Mouse (Mus musculus) small intestine, adult 2 months (tissue): ENCODE data around the gene Zbtb3. TPM values are rescaled to one million over a fixed set of nuclear protein-coding genes. Genes with fewer than 3 reads are reported as not detected.
A peak's percentile ranks its signal among the peaks of the same experiment; 100 is the strongest.

Source experiments
- H3K27ac ChIP-seq: fragments of 200-500 bp; 2 replicates; pipeline ENCODE4 v1.5.1; 2012; ENCODE audit warnings: low read depth, low read length, control low read depth, inconsistent platforms; ENCODE audit not compliant: insufficient read depth
- H3K27me3 ChIP-seq: fragments of 200-500 bp; 2 replicates; pipeline ENCODE4 v1.6.1; 2012; ENCODE audit warnings: mild to moderate bottlenecking, moderate library complexity, low read length, inconsistent platforms; ENCODE audit not compliant: control insufficient read depth, insufficient read depth
- H3K36me3 ChIP-seq: fragments of 200-500 bp; 2 replicates; pipeline ENCODE4 v1.6.1; 2012; ENCODE audit warnings: mild to moderate bottlenecking, low read length, control low read depth, inconsistent platforms; ENCODE audit not compliant: control insufficient read depth, insufficient read depth
- H3K4me1 ChIP-seq: fragments of 200-500 bp; 2 replicates; pipeline ENCODE4 v1.6.1; 2012; ENCODE audit warnings: low read length, inconsistent platforms, mixed read lengths; ENCODE audit not compliant: control insufficient read depth, insufficient read depth, insufficient read length
- H3K4me3 ChIP-seq: fragments of 200-500 bp; 2 replicates; pipeline ENCODE4 v1.5.1; 2012; ENCODE audit warnings: low read depth, mild to moderate bottlenecking, control low read depth, inconsistent platforms, low read length, moderate library complexity
- CTCF ChIP-seq: fragments of 200-500 bp; IDR thresholded peaks from 2 replicates; pipeline ENCODE4 v1.5.1; 2012; ENCODE audit warnings: low read depth, mild to moderate bottlenecking, control low read depth, inconsistent platforms, low read length, moderate library complexity, mixed read lengths; ENCODE audit not compliant: insufficient replicate concordance, insufficient read length; ENCODE audit errors: extremely low read depth
- POLR2A ChIP-seq: fragments of 200-500 bp; IDR thresholded peaks from 2 replicates; pipeline ENCODE4 v1.6.1; 2012; ENCODE audit warnings: low read depth, mild to moderate bottlenecking, control low read depth, inconsistent platforms, low read length, moderate library complexity
- WGBS: fragments of 180-500 bp; shearing (Covaris S2); methylation state at CpG from one replicate; pipeline ENCODE4 v1.1.7; 2018; 5-methylcytosine and 5-hydroxymethylcytosine counted together
- polyA plus RNA-seq: library from polyadenylated mRNA; depleted of rRNA; stranded (reverse); fragments of >200 nt; gene quantifications from 2 replicates; pipeline ENCODE4 v1.2.3, GENCODE M21; 2012

Gene Zbtb3
- polyA plus RNA-seq, 1 experiment = 0.86 TPM

GRCm38 (mm10) chr19:8765562-8765961, 36.8 kb upstream of the Zbtb3 start:
- no peak overlapping the region for H3K27ac ChIP-seq
- WGBS = 94% methylated on average over 9 of the region's 9 CpGs
- TF ChIP-seq POLR2A = no peak
- H3K36me3 ChIP-seq = peaks cover 65% of the 10 kb centered on the region
- H3K4me1 ChIP-seq = no peaks in the 10 kb centered on the region
- no peaks in the 10 kb centered on the region for H3K27me3 ChIP-seq
- H3K4me3 ChIP-seq = no peak overlapping the region

GRCm38 (mm10) chr19:8770567-8771270, 31.6 kb upstream of the Zbtb3 start, which contains the start of gene Tmem223:
TSS of gene Tmem223 (plus strand) at chr19:8770996.
- peak; percentile 82 for TF ChIP-seq POLR2A
- TF ChIP-seq CTCF = no peak
- 14% methylated on average over 29 of the region's 29 CpGs for WGBS
- peaks cover 39% of the 10 kb centered on the region for H3K36me3 ChIP-seq
- H3K27ac ChIP-seq = peak within 1 kb of the TSS; percentile 64
- H3K4me3 ChIP-seq = peak within 1 kb of the TSS; percentile 85
- peaks cover 8% of the 10 kb centered on the region; the same call in 1 of the 2 replicates for H3K4me1 ChIP-seq
- no peaks in the 10 kb centered on the region for H3K27me3 ChIP-seq

- no peak for TF ChIP-seq POLR2A
- TF ChIP-seq CTCF = no peak
- Histone ChIP-seq H3K36me3 (peaks cover 18% of the 10 kb centered on the region), H3K4me3 (peak overlapping the region; percentile 40), H3K4me1 (peaks cover 8% of the 10 kb centered on the region; the same call in 1 of the 2 replicates), H3K27ac (no peak overlapping the region), H3K27me3 (no peaks in the 10 kb centered on the region)
- WGBS = 42% methylated on average over 5 of the region's 5 CpGs
Measured at GRCm38 (mm10) chr19:8772996-8773395, 29.4 kb upstream of the Zbtb3 start.

GRCm38 (mm10) chr19:8773409-8773808, 28.9 kb upstream of the Zbtb3 start:
- H3K4me3 ChIP-seq = peak overlapping the region; percentile 40
- H3K4me1 ChIP-seq = peaks cover 8% of the 10 kb centered on the region; the same call in 1 of the 2 replicates
- H3K36me3 ChIP-seq = peaks cover 16% of the 10 kb centered on the region
- no peak overlapping the region for H3K27ac ChIP-seq
- no peak for TF ChIP-seq CTCF
- TF ChIP-seq POLR2A = no peak
- no peaks in the 10 kb centered on the region for H3K27me3 ChIP-seq
- WGBS = 14% methylated on average over 6 of the region's 6 CpGs

- Histone ChIP-seq H3K36me3 (peaks cover 11% of the 10 kb centered on the region), H3K27me3 (no peaks in the 10 kb centered on the region), H3K4me1 (peaks cover 8% of the 10 kb centered on the region; the same call in 1 of the 2 replicates), H3K4me3 (peak within 1 kb of the TSS; percentile 79), H3K27ac (peak within 1 kb of the TSS; percentile 81)
- under 1% methylated on average over 68 of the region's 68 CpGs for WGBS
- no peak for TF ChIP-seq CTCF
- TF ChIP-seq POLR2A = peak; percentile 87
Measured at GRCm38 (mm10) chr19:8774086-8774835, 28.1 kb upstream of the Zbtb3 start, which contains the start of gene Tmem179b. TSS of gene Tmem179b (minus strand) at chr19:8774467.

GRCm38 (mm10) chr19:8774951-8775421, 27.4 kb upstream of the Zbtb3 start:
- H3K4me3 ChIP-seq = peak overlapping the region; percentile 79
- WGBS = under 1% methylated on average over 20 of the region's 20 CpGs
- H3K27ac ChIP-seq = peak overlapping the region; percentile 81
- peaks cover 7% of the 10 kb centered on the region; the same call in 1 of the 2 replicates for H3K36me3 ChIP-seq
- TF ChIP-seq POLR2A (no peak), CTCF (no peak)
- H3K4me1 ChIP-seq = peaks cover 8% of the 10 kb centered on the region; the same call in 1 of the 2 replicates
- no peaks in the 10 kb centered on the region for H3K27me3 ChIP-seq
